15 mouse cellular contexts compared by ENCODE assay signal in the genomic region with DNA sequence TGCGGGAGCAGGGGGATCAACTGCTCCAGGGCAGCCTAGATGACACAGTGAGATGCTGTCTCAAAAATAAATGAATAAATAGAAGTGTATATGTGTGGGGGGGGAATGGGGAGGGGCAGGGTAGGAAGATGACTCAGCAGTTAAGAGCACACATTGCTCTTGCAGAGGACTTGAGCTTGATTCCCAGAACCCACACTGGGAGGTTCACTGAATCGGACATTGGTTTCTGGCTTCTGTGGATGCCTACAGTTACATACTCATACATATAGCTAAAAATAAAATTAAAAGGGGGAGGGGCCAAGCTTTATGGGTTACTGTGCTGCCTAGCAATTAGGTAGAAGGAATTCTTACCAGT. TPM values are rescaled to one million over a fixed set of nuclear protein-coding genes. Genes with fewer than 3 reads are reported as not detected.
DNase-seq lines count a peak whose midpoint lies in the region; ATAC-seq and TF ChIP-seq lines count a peak whose summit lies in the region.
"Had no signal": no experiment of that assay in that cellular context is flagged by ENCODE, and none has a peak within 500 bp of the region (broad histone marks: within the 10 kb centered on the region; RNA-seq: fewer than 3 reads in every experiment).

No protein-coding gene starts in this region.

- H3K9ac ChIP-seq in hindbrain, embryonic 14.5 days, result no peak overlapping the region
- H3K9ac ChIP-seq in hindbrain, postnatal 0 days (replicated peaks; ENCODE audit: low read length), result no peak overlapping the region
- no peak overlapping the region for H3K9ac ChIP-seq in lung, embryonic 15.5 days
- H3K9ac ChIP-seq: embryonic facial prominence, embryonic 13.5 days had no signal

- H3K36me3 ChIP-seq in hindbrain, embryonic 14.5 days (replicated peaks; ENCODE audit: control insufficient read depth, insufficient read depth), result peaks cover 43% of the 10 kb centered on the region
- H3K36me3 ChIP-seq in hindbrain, postnatal 0 days (ENCODE audit: insufficient read depth, low read length), result peaks cover 13% of the 10 kb centered on the region
- H3K36me3 ChIP-seq in lung, embryonic 15.5 days, result peaks cover 51% of the 10 kb centered on the region
- H3K36me3 ChIP-seq in small intestine, adult 2 months (ENCODE audit: control insufficient read depth, insufficient read depth, low read length), result peaks cover 53% of the 10 kb centered on the region

- no peak for DNase-seq in hindbrain, embryonic 14.5 days (ENCODE audit: low spot score)
- no peak for DNase-seq in hindbrain, postnatal 0 days (ENCODE audit: low spot score)
- no peak for DNase-seq in lung, postnatal 25 days (ENCODE audit: low spot score)
- DNase-seq in testis, postnatal 14 days (ENCODE audit: low spot score), result no peak
- DNase-seq: cerebellum, postnatal 25 days; left cerebral cortex, postnatal 4 days had no signal

- H3K9me3 ChIP-seq in hindbrain, embryonic 14.5 days (ENCODE audit: control insufficient read depth, low read length), result no peaks in the 10 kb centered on the region
- H3K9me3 ChIP-seq in hindbrain, postnatal 0 days (ENCODE audit: low read length), result no peaks in the 10 kb centered on the region
- H3K9me3 ChIP-seq in lung, embryonic 15.5 days, result no peaks in the 10 kb centered on the region
- H3K9me3 ChIP-seq: embryonic facial prominence, embryonic 13.5 days; megakaryocyte, embryonic 14.5 days had no signal

- WGBS in hindbrain, embryonic 14.5 days, result 85% methylated on average over 2 of the region's 2 CpGs
- WGBS in hindbrain, postnatal 0 days, result 71% methylated on average over 2 of the region's 2 CpGs
- WGBS in lung, embryonic 15.5 days, result 77% methylated on average over 2 of the region's 2 CpGs
- 89% methylated on average over 2 of the region's 2 CpGs for WGBS in small intestine, adult 2 months

- no peak overlapping the region for H3K4me3 ChIP-seq in hindbrain, embryonic 14.5 days (replicated peaks; ENCODE audit: low read length)
- H3K4me3 ChIP-seq in hindbrain, postnatal 0 days (ENCODE audit: low read length), result no peak overlapping the region
- no peak overlapping the region for H3K4me3 ChIP-seq in lung, embryonic 15.5 days
- no peak overlapping the region for H3K4me3 ChIP-seq in small intestine, adult 2 months (ENCODE audit: low read depth, low read length)
- H3K4me3 ChIP-seq: embryonic facial prominence, embryonic 13.5 days; megakaryocyte, embryonic 14.5 days; myocyte had no signal

- 0 out of 2 replicates have a peak, but pooled peaks have one; percentile 7 for ATAC-seq in hindbrain, embryonic 14.5 days (ENCODE audit: low FRiP score)
- no peak for ATAC-seq in hindbrain, postnatal 0 days
- ATAC-seq in lung, embryonic 15.5 days (ENCODE audit: borderline replicate concordance, extremely low read depth, low FRiP score, low TSS enrichment), result no peak
- ATAC-seq in common myeloid progenitor, adult 5-6 weeks (replicated peaks; ENCODE audit: low read depth, poor library complexity, severe bottlenecking), result peak; percentile 12; the same call in 1 of the 2 replicates
- ATAC-seq: CD4-positive, CD25-positive, alpha-beta regulatory T cell, adult 4 months; forebrain, embryonic 14.5 days; Patski had no signal

- TF ChIP-seq CTCF in hindbrain, postnatal 0 days (IDR thresholded peaks at IDR 0.05; ENCODE audit: low read depth), result no peak
- no peak for TF ChIP-seq CTCF in small intestine, adult 2 months (IDR thresholded peaks at IDR 0.05; ENCODE audit: extremely low read depth, insufficient read length, insufficient replicate concordance, low read depth, low read length)

- H3K4me2 ChIP-seq in hindbrain, embryonic 14.5 days (replicated peaks), result no peak overlapping the region
- no peak overlapping the region for H3K4me2 ChIP-seq in hindbrain, postnatal 0 days (ENCODE audit: low read depth, low read length)
- no peak overlapping the region for H3K4me2 ChIP-seq in lung, embryonic 15.5 days
- H3K4me2 ChIP-seq: embryonic facial prominence, embryonic 13.5 days had no signal

- no peaks in the 10 kb centered on the region for H3K27me3 ChIP-seq in hindbrain, embryonic 14.5 days (ENCODE audit: control insufficient read depth, insufficient read depth, low read length)
- H3K27me3 ChIP-seq in hindbrain, postnatal 0 days (ENCODE audit: insufficient read depth, low read length), result no peaks in the 10 kb centered on the region
- H3K27me3 ChIP-seq in lung, embryonic 15.5 days, result no peaks in the 10 kb centered on the region
- no peaks in the 10 kb centered on the region for H3K27me3 ChIP-seq in small intestine, adult 2 months (ENCODE audit: control insufficient read depth, insufficient read depth, low read length)
- H3K27me3 ChIP-seq: embryonic facial prominence, embryonic 13.5 days; megakaryocyte, embryonic 14.5 days; Patski had no signal

- TF ChIP-seq POLR2A in small intestine, adult 2 months (IDR thresholded peaks at IDR 0.05; ENCODE audit: low read depth, low read length), result no peak

- H3K27ac ChIP-seq in hindbrain, embryonic 14.5 days, result no peak overlapping the region
- no peak overlapping the region for H3K27ac ChIP-seq in hindbrain, postnatal 0 days
- H3K27ac ChIP-seq in lung, embryonic 15.5 days, result peak overlapping the region; percentile 59; the same call in 1 of the 2 replicates
- H3K27ac ChIP-seq in small intestine, adult 2 months (ENCODE audit: insufficient read depth, low read depth, low read length), result peak overlapping the region; percentile 39
- H3K27ac ChIP-seq: embryonic facial prominence, embryonic 13.5 days had no signal

- H3K4me1 ChIP-seq in hindbrain, embryonic 14.5 days (replicated peaks; ENCODE audit: control insufficient read depth, insufficient read depth, low read length), result no peaks in the 10 kb centered on the region
- no peaks in the 10 kb centered on the region for H3K4me1 ChIP-seq in hindbrain, postnatal 0 days (ENCODE audit: insufficient read depth, low read length)
- H3K4me1 ChIP-seq in lung, embryonic 15.5 days, result peaks cover 4% of the 10 kb centered on the region; the same call in 1 of the 2 replicates
- H3K4me1 ChIP-seq in small intestine, adult 2 months (ENCODE audit: control insufficient read depth, insufficient read depth, insufficient read length, low read length), result no peaks in the 10 kb centered on the region
- H3K4me1 ChIP-seq: embryonic facial prominence, embryonic 13.5 days had no signal

RNA-seq across cellular contexts. Expression of a gene that starts 43.9 kb away (rescaled TPM):
- 7.5 and 8.1 TPM in 2 replicates for polyA plus RNA-seq in hindbrain, embryonic 14.5 days (2014; fragmentation: Nextera tagmentation; extraction: Ambion mirVana)
- 17.7 and 23.1 TPM in 2 replicates for total RNA-seq in hindbrain, postnatal 0 days (2014; rRNA removed)
- 3.8 and 4.1 TPM in 2 replicates for polyA plus RNA-seq in hindbrain, postnatal 0 days (2015; fragmentation: Nextera tagmentation; extraction: Ambion mirVana)
- 20.9 and 22.7 TPM in 2 replicates for polyA plus RNA-seq in lung, embryonic 15.5 days (2015; fragmentation: Nextera tagmentation; extraction: Ambion mirVana)
- 33.4 and 61.3 TPM in 2 replicates for total RNA-seq in common myeloid progenitor, adult 5-6 weeks (2017)
- polyA plus RNA-seq in small intestine, adult 2 months (2012; rRNA removed), result 9.6 and 13.1 TPM in 2 replicates

Comparison
In these comparisons a context has a peak if more than half of its experiments do, and no peak if none do; other contexts are left out.
1. ATAC-seq: peak in hindbrain, embryonic 14.5 days (single experiment) and common myeloid progenitor, adult 5-6 weeks (single experiment); none in hindbrain, postnatal 0 days (single experiment) and lung, embryonic 15.5 days (single experiment).
2. H3K27ac ChIP-seq: peak in lung, embryonic 15.5 days (single experiment) and small intestine, adult 2 months (single experiment); none in hindbrain, embryonic 14.5 days (single experiment) and hindbrain, postnatal 0 days (single experiment).